Mouse (Mus musculus): ENCODE data around the gene Meis2. TPM values are rescaled to one million over a fixed set of nuclear protein-coding genes. Genes with fewer than 3 reads are reported as not detected.

Meis2 gene
- polyA plus RNA-seq (2017; shearing (Covaris generic)), result 0.32 TPM

GRCm38 (mm10) chr2:116065570-116066005 is at the start of gene Meis2:
Gene Meis2, minus strand, starts transcription at chr2:116065839.

All from CD4-positive, CD25-positive, alpha-beta regulatory T cell (primary cell).